Mouse (Mus musculus): ENCODE measurements around the gene Gm49358.

GRCm38 (mm10) chr10:86783561-86783960 lies 19.8 kb downstream of the Gm49358 start:
- TF ChIP-seq CTCF (IDR thresholded peaks at IDR 0.05; ENCODE audit: low read depth, low read length) (no peak), POLR2A (IDR thresholded peaks at IDR 0.05; ENCODE audit: borderline replicate concordance, low read depth, low read length) (no peak)
